Mouse (Mus musculus): ENCODE results near the gene Trim8.
A peak's percentile ranks its signal among the peaks of the same experiment; 100 is the strongest.

The Trim8 gene

GRCm38 (mm10) chr19:46501401-46502068, at the start of gene Trim8:
TSS of gene Trim8 (plus strand) at chr19:46501702.
- DNase-seq (ENCODE audit: low spot score in 2 of 2) = peak; percentile 73 to 76

GRCm38 (mm10) chr19:46452052-46452827, 49.3 kb upstream of the Trim8 start:
- DNase-seq (ENCODE audit: low spot score in 2 of 2) = peak in 1 of 2 experiments; percentile 38

GRCm38 (mm10) chr19:46452916-46453315, 48.6 kb upstream of the Trim8 start:
- DNase-seq (ENCODE audit: low spot score in 2 of 2) = no peak

- no peak for DNase-seq (ENCODE audit: low spot score in 2 of 2)
These were observed 47.2 kb upstream of the Trim8 start for GRCm38 (mm10) chr19:46454126-46454880.

GRCm38 (mm10) chr19:46455032-46455431, 46.5 kb upstream of the Trim8 start:
- DNase-seq (ENCODE audit: low spot score in 2 of 2) = no peak

- no peak for DNase-seq (ENCODE audit: low spot score in 2 of 2)
These were observed 45.9 kb upstream of the Trim8 start for GRCm38 (mm10) chr19:46455556-46455955.

- DNase-seq (ENCODE audit: low spot score in 2 of 2) = no peak
These were observed 45.3 kb upstream of the Trim8 start for GRCm38 (mm10) chr19:46456018-46456735.

GRCm38 (mm10) chr19:46457798-46458197, 43.7 kb upstream of the Trim8 start:
- DNase-seq (ENCODE audit: low spot score in 2 of 2) = no peak

GRCm38 (mm10) chr19:46459256-46459655, 42.2 kb upstream of the Trim8 start:
- DNase-seq (ENCODE audit: low spot score in 2 of 2) = no peak

GRCm38 (mm10) chr19:46459889-46460288, 41.6 kb upstream of the Trim8 start:
- DNase-seq (ENCODE audit: low spot score in 2 of 2) = no peak

- DNase-seq (ENCODE audit: low spot score in 2 of 2) = no peak
These were observed 38.9 kb upstream of the Trim8 start for GRCm38 (mm10) chr19:46462574-46462973.

- DNase-seq (ENCODE audit: low spot score in 2 of 2) = no peak
These were observed 38.1 kb upstream of the Trim8 start for GRCm38 (mm10) chr19:46463446-46463845.

- no peak for DNase-seq (ENCODE audit: low spot score in 2 of 2)
These were observed 35.3 kb upstream of the Trim8 start for GRCm38 (mm10) chr19:46466160-46466559.

- no peak for DNase-seq (ENCODE audit: low spot score in 2 of 2)
These were observed 34.4 kb upstream of the Trim8 start for GRCm38 (mm10) chr19:46467051-46467503.

GRCm38 (mm10) chr19:46470364-46471240, 30.9 kb upstream of the Trim8 start:
- DNase-seq (ENCODE audit: low spot score in 2 of 2) = no peak

- DNase-seq (ENCODE audit: low spot score in 2 of 2) = no peak
These were observed 30.0 kb upstream of the Trim8 start for GRCm38 (mm10) chr19:46471324-46472093.

- DNase-seq (ENCODE audit: low spot score in 2 of 2) = peak in 1 of 2 experiments; percentile 36
These were observed 24.1 kb upstream of the Trim8 start for GRCm38 (mm10) chr19:46477432-46477845.

GRCm38 (mm10) chr19:46478242-46478641, 23.3 kb upstream of the Trim8 start:
- no peak for DNase-seq (ENCODE audit: low spot score in 2 of 2)

- DNase-seq (ENCODE audit: low spot score in 2 of 2) = no peak
These were observed 22.7 kb upstream of the Trim8 start for GRCm38 (mm10) chr19:46478826-46479225.
